Mouse (Mus musculus): ENCODE results near the gene Ndufs5.

GRCm38 (mm10) chr4:123707340-123707739 is 10.7 kb downstream of the Ndufs5 start:
- TF ChIP-seq CTCF (IDR thresholded peaks at IDR 0.05; ENCODE audit: insufficient read depth, low read length): no peak
- no peak for TF ChIP-seq POLR2A (IDR thresholded peaks at IDR 0.05; ENCODE audit: borderline replicate concordance, extremely low read depth, low read depth, low read length)

All from lung, adult 2 months (tissue).